Mouse (Mus musculus) spleen, adult 2 months (tissue): Measurements from ENCODE around the gene Ifngr1. TPM values are rescaled to one million over a fixed set of nuclear protein-coding genes. Genes with fewer than 3 reads are reported as not detected.

Experiments
- DNase-seq, 2 experiments: peaks; one replicate each; pipeline versions ENCODE4 v3.0.0 to v3.0.0-alpha.2; 2012 to 2021; ENCODE audit warnings: low spot score in 2 of 2, low read depth in 1 of 2
- H3K27ac ChIP-seq: fragments of 200-500 bp; 2 replicates; pipeline ENCODE4 v1.5.1; 2012; ENCODE audit warnings: low read length, inconsistent platforms; ENCODE audit not compliant: insufficient read depth
- H3K27me3 ChIP-seq: fragments of 200-500 bp; 2 replicates; pipeline ENCODE4 v1.6.1; 2012; ENCODE audit warnings: mild to moderate bottlenecking, moderate library complexity, low read length, inconsistent platforms; ENCODE audit not compliant: control insufficient read depth, insufficient read depth
- H3K36me3 ChIP-seq: fragments of 200-500 bp; 2 replicates; pipeline ENCODE4 v1.6.1; 2012; ENCODE audit warnings: mild to moderate bottlenecking, low read length, inconsistent platforms; ENCODE audit not compliant: control insufficient read depth, insufficient read depth
- H3K4me1 ChIP-seq: fragments of 200-500 bp; 2 replicates; pipeline ENCODE4 v1.6.1; 2011; ENCODE audit warnings: inconsistent platforms; ENCODE audit not compliant: control insufficient read depth, insufficient read depth, insufficient read length
- H3K4me3 ChIP-seq: fragments of 200-500 bp; 2 replicates; pipeline ENCODE4 v1.5.1; 2011; ENCODE audit warnings: mild to moderate bottlenecking, inconsistent platforms; ENCODE audit not compliant: insufficient read depth, insufficient read length; ENCODE audit errors: extremely low read depth
- CTCF ChIP-seq: fragments of 200-500 bp; IDR thresholded peaks from 2 replicates; pipeline ENCODE4 v1.5.1; 2011; ENCODE audit warnings: mild to moderate bottlenecking, inconsistent platforms; ENCODE audit not compliant: insufficient read depth, insufficient read length, insufficient replicate concordance; ENCODE audit errors: extremely low read depth
- POLR2A ChIP-seq: fragments of 200-500 bp; IDR thresholded peaks from 2 replicates; pipeline ENCODE4 v1.6.1; 2011; ENCODE audit warnings: low read depth, low read length, inconsistent platforms
- WGBS: fragments of 180-500 bp; shearing (Covaris S2); methylation state at CpG from one replicate; pipeline ENCODE4 v1.1.7; 2018; 5-methylcytosine and 5-hydroxymethylcytosine counted together
- polyA plus RNA-seq: library from polyadenylated mRNA; depleted of rRNA; stranded (reverse); fragments of >200 nt; gene quantifications from 2 replicates; pipeline ENCODE4 v1.2.3, GENCODE M21; 2012; rRNA removed

Gene Ifngr1
- polyA plus RNA-seq, 1 experiment: 40.4 TPM

DNA sequence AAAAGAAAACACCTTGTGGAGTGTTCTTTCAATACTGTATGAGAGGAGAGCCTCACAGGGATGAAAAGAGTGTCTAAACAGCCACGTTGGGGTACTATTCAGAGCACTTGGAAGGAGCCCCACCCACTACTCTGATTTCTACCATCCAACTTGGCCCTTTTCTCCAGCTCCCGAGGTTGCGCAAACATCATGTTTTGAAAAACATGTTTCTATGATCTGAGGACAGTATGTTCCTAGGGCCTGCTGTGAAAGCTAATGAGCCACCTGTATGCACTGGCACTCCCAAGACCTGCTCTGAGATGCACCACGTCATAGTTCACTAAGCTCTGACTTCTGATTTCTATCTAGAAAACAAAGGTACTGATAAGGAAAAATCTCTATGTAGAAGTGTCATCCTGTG lies 36.0 kb downstream of the Ifngr1 start:
- Histone ChIP-seq H3K4me3 (no peak overlapping the region), H3K36me3 (no peaks in the 10 kb centered on the region), H3K27me3 (no peaks in the 10 kb centered on the region), H3K27ac (no peak overlapping the region), H3K4me1 (peaks cover 3% of the 10 kb centered on the region; the same call in 1 of the 2 replicates)
- TF ChIP-seq POLR2A (no peak), CTCF (no peak)
- no peak for DNase-seq
- 79% methylated on average over 4 of the region's 4 CpGs for WGBS

DNA sequence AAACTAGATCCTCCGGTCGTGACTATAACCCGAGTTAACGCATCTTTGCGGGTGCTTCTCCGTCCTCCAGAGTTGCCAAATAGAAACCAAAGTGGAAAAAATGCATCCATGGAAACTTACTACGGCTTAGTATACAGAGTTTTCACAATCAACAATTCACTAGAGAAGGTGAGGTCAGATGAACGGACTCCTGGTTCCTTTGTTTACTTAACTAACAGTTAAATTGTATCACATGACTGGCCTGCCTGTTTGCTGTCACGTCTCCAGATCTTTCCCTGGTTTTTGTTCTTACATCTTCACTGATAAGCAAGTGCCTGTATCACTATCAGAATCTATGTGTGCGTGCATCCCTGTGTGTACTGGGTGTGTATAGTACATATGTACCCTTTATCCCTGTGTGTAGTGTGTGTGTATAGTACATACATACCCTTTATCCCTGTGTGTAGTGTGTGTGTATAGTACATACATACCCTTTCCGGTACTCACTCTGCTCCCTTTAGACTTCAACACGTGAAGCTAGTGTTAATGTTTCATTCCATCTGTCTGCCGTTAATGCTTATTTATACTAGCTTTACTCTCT lies 40.0 kb downstream of the Ifngr1 start:
- TF ChIP-seq POLR2A: no peak
- no peak for TF ChIP-seq CTCF
- Histone ChIP-seq H3K27ac (no peak overlapping the region), H3K36me3 (no peaks in the 10 kb centered on the region), H3K27me3 (no peaks in the 10 kb centered on the region), H3K4me1 (peaks cover 3% of the 10 kb centered on the region; the same call in 1 of the 2 replicates), H3K4me3 (no peak overlapping the region)
- no peak for DNase-seq
- 88% methylated on average over 13 of the region's 13 CpGs for WGBS

DNA sequence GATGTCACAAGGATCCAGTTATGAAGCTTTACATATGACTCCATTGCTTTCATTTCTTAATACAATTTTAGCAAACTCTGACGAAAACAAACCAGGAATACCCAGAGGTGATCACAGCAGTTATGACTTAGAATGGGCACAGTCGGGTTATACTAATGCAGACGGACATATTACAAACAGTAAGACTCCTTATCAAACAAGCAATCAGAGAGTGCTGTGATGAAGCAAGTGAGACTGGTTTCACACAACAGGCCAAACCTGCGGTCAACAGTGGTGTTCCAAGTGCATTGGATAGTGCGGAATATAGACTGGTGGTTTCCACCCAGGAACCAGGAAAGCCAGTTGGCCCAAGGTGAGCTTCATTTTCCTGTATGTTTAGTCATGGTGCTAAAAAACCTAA lies 47.1 kb downstream of the Ifngr1 start:
- 94% methylated on average over 5 of the region's 5 CpGs for WGBS
- no peak for DNase-seq
- Histone ChIP-seq H3K4me3 (no peak overlapping the region), H3K36me3 (no peaks in the 10 kb centered on the region), H3K4me1 (no peaks in the 10 kb centered on the region), H3K27me3 (no peaks in the 10 kb centered on the region), H3K27ac (no peak overlapping the region)
- no peak for TF ChIP-seq POLR2A
- TF ChIP-seq CTCF: no peak

DNA sequence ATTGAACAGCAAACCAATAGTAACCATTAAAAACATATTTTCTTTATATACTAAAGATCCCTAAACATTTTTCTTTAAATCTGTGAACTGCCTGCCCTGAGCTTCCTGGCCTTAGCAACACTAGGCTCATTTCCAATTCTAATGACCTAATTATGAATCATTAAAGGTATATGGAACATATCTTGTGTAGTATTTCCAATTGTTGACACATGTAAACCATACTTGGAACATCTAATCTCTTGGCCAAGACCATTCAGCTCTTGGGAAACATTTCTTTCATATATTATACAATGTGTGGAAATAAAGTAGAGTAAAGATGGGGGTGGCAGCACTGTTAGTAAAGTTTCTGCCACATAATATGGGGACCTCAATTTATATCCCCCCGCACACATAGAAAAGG lies 47.9 kb downstream of the Ifngr1 start:
- WGBS: 100% methylated on average over 1 of the region's 1 CpGs
- no peaks in the 10 kb centered on the region for H3K36me3 ChIP-seq
- no peak for TF ChIP-seq POLR2A
- no peak for TF ChIP-seq CTCF
- H3K27me3 ChIP-seq: no peaks in the 10 kb centered on the region
- H3K4me1 ChIP-seq: no peaks in the 10 kb centered on the region
- DNase-seq: no peak
- H3K27ac ChIP-seq: no peak overlapping the region
- no peak overlapping the region for H3K4me3 ChIP-seq

DNA sequence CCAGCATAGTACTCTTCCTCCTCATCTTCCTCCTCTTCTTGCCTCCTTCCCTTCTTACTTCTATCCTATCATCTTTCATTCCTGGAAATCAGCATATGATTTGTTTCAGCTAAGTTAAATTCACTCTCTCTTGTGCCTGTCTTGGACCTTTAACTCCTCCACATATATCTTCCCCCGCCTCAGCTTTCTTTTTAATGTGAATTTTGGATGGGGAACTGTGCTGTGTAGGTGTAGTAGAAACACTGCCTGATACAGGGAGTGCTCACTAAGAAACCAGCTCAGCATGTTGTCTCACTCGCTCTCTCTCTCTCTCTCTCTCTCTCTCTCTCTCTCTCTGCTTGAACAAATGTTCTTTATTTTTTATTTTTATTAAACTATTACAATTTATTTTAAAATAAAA lies 53.4 kb downstream of the Ifngr1 start:
- Histone ChIP-seq H3K4me1 (no peaks in the 10 kb centered on the region), H3K36me3 (no peaks in the 10 kb centered on the region), H3K27ac (no peak overlapping the region), H3K27me3 (no peaks in the 10 kb centered on the region), H3K4me3 (no peak overlapping the region)
- no peak for DNase-seq
- TF ChIP-seq POLR2A: no peak
- no peak for TF ChIP-seq CTCF
- 94% methylated on average over 2 of the region's 2 CpGs for WGBS

DNA sequence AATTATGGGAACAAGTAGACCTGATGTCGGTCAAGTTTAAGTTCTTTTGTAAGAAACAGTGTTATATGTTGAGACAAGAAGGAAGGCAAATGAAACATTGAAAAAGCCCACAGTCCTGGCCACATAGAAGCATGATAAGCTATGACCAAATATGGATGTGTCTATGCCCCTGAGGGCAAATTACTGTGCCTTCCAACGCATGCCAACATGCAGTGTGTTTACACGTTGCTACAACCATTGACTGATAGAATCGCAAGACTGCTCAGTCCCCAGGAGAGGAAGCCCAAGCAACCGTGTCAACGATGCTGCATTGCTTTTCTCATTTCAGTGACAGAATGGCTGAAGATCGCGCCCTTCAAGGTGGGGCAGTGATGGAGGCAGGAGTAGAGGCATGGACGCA lies 65.7 kb downstream of the Ifngr1 start:
- DNase-seq: peak; percentile 15 to 55

More for the DNA sequence above, 65.7 kb downstream of the Ifngr1 start:
- Histone ChIP-seq H3K4me3 (no peak overlapping the region), H3K27ac (no peak overlapping the region), H3K27me3 (no peaks in the 10 kb centered on the region), H3K36me3 (no peaks in the 10 kb centered on the region), H3K4me1 (peaks cover 23% of the 10 kb centered on the region)
- WGBS: 52% methylated on average over 9 of the region's 9 CpGs
- TF ChIP-seq CTCF: no peak

Other genes with a start within 250 kb of the Ifngr1 start
- 0.04 TPM in 1 of 2 replicates, not detected in the other for gene Olig3, start 235.4 kb upstream of the Ifngr1 start, polyA plus RNA-seq
- 0.55 and 0.65 TPM in 2 replicates for gene Il22ra2, start 30.0 kb downstream of the Ifngr1 start, polyA plus RNA-seq
- gene Il20ra, start 120.6 kb downstream of the Ifngr1 start, polyA plus RNA-seq: 0.07 TPM in 1 of 2 replicates, not detected in the other